Mouse (Mus musculus) cerebellum, adult 9-11 months (tissue): ENCODE data around the gene Gtpbp6.
"Not testable (repeated sequence)": the region's sequence is repeated elsewhere in the genome, so short reads cannot be mapped to it uniquely, and the experiment has no call there.

ENCODE experiments used
- DNase-seq: peaks from one replicate; pipeline ENCODE4 v3.0.0; 2022

The Gtpbp6 gene

DNA sequence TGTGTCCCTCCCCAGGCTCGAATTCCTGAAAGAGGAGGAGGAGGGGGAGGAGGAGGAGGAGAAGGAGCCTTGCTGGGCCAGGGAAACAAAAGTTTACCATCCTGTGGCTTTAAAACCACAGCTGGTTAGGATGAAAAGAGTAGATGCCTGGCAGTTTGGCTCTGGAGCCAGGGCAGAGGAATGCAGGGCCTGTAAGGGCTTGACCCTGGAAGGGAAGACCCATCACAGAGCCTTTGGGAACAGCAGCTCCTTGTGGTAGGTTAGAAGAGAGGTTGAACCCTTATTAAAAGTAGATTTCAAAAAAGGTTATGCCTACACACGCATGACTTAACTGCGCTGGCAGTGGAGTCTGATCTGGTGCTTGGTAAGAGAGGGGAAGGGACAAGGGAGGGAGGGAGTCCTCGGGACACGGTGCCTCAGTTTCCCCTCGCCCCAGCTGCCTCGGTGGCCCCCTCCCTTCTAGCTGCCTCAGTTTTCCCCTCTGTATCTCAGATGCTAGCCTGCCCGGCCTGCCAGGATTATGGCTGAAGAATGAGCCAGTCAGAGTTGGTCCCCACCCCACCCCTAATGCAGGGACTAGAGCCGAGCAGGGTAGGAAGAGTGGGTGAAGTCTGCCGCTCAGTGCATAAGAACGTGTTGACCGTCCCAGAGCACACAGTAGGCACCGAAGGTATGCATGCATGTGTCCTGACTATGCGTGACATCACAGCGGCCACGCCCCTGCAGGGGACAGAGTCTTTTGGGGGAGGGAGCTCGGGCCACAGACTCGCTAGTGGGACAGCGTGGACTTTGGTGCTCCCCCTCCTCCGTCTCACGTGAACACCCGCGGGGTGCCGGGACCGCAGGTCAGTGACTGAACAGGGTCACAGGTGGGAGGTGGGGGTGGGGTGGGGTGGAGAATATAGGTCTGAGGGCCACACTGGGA lies 8.1 kb downstream of the Gtpbp6 start, which contains the start of gene Plcxd1:
TSS of gene Plcxd1 (plus strand) at position 314 of the 925 bp plus-strand sequence.
- DNase-seq: peak; percentile 71

DNA sequence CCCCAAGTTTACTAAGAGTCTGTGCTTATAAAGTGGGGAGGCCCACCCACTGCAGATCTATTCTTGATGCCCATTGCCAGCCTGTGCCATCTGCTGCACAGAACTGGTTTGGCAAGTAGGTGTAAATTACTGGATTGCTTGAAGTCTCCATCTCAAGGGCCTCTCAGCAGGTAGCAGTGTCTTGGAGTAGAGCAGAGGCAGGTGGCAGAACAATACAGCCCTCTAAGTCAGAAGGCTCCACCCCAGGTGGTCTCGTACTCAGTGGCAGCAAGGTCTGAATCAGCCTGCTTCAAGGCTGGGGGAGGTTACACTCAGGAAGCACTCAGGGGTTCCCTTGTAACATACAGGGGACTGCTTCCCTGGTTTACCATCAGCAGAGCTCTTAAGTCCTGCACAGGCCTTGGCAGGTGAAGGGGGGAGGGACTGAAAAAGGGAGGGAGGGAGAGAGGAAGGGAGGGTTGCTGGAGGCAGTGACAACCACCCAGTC lies 9.0 kb downstream of the Gtpbp6 start:
- peak; percentile 52 for DNase-seq

DNA sequence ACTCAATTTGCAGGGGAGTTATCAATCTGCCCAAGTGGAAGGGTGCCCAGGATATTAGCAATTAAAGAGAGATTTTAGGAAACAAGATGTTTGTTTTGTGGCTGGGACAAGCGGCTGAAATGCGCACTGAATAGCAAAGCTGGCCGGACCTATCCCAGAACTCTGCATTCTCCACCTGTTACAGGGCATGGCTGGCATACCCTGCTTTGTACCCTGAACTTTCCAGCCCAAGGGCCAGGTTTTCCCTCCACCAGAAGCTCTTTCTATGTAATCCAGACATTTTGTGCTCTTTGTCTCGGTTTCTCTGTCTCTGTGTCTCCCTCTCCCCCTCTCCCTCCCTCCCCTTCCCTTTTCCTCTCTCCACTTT lies 13.2 kb downstream of the Gtpbp6 start:
- DNase-seq: no peak

DNA sequence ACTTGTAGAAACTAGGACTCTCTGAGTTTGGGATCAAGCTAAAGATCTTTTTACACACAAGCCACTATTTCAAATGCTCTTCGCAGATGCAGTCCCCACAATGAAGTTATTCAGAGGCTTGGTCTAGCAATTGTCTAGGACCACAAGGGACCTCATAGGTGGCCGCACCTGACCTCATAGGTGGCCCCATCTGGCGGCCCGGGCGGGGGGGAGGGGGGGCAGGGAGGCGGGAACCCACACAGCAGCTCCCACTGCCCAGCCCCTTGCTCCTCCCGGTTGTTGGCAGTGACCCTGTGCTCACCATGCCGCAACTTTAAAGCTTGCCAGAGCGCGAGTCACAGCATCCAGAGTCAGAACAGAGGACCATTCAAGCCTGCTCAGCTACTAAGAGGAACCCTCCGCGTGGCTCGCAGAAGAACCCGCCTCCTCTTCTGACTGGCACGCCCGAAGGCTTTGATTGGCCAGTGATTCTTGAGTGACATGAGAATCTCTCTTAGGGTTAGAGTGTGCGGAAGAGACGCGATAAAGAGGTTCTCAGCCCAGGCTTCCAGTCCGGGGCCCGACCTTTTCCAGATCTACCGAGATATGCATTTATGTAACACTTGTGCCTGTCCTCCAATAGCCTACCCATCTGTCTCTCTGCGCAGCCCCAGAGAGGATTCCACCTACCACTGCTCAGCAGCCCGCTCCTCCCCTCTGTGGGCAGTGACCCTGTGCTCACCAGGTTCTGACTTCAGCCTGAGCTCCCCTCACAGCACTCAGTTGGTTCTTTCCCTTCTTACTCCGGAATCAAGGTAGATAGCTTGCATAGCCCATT lies 13.8 kb downstream of the Gtpbp6 start, which contains the start of gene Gm35315:
TSS of gene Gm35315 (minus strand) at position 391 of the 817 bp plus-strand sequence.
- peak; percentile 93 for DNase-seq

DNA sequence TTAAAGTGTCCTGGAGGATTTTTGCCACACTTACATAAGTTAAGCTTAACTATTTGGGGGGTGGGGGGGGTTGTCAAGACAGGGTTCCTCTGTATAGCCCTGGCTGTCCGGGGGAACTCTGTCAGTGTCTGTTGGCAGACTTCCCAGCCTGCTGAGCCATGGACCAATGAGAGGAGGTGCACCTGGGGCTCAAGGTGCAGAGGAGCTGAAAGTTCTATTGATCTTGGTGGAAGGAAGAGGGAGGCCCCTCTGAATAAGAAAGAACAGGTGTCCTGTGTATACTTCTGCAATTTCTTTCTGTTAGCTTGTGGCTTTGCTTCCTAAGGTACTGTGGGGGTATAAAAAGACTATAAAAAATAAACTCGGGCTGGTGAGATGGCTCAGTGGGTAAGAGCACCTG lies 16.5 kb downstream of the Gtpbp6 start:
- DNase-seq: no peak

DNA sequence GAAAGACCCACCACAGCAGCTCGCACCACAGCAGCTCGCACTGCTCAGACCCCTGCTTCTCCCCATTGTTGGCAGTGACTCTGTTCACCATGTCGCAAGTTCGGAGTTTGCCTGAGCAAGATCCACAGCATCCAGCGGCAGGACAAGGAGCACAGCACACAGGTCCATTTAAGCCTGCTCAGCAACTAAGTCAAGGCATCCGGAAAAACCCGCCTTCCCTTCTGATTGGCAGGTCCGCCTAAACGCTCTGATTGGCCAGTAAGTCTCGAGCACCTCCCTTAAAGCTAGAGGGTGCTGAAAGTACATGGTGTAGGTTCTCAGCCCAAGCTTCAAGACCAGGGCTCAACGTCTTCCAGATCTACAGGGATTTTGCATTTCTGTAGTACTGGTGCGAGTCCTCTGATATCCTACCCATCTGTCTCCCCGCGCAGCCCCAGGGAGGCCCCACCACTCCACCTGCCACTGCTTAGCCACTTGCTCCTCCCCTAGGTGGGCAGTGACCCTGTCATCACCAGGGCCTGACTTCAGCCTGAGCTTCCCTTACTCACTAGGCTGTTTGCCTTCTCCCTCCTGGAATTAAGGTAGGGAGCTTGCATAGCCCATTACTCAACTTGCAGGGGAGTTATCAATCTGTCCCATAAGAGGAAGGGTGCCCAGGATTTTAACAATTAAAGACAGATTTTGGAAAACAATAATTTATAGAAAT lies 21.7 kb downstream of the Gtpbp6 start:
- no peak for DNase-seq

DNA sequence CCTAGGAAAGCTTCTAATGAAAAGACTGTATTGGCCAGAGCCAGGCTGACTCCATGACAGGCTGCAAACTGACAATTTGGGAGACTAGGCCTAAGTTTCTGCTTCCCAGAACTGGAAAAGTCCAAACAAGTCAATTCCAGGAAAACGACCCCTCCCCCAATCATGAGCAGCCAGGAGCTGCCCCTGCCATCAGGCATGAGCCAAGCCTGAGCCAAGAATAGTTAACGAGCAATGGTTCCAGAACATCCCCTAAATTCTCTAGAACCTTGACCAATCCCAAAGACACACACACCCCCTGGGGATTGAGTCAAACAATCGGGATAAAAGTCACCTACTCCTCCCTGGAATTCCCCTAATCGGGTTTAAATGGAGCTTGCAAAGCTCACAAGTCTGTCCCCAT lies 25.0 kb downstream of the Gtpbp6 start:
- DNase-seq: no peak

DNA sequence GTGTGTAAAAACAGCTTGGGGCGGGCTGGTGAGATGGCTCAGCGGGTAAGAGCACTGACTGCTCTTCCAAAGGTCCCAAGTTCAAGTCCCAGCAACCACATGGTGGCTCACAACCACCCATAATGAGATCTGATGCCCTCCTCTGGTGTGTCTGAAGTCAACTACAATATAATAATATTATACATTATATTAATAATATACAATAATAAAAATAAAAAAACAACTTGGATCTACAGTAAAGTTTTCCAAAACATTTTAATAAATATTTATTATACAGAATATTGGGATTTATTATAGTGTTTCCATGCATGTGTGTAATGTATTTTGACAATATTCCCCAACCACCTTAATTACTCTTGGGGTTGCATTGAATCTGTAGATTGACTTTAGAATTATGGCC lies 35.6 kb downstream of the Gtpbp6 start, which contains the start of gene Gm17655:
TSS of gene Gm17655 (minus strand) at position 101 of the 400 bp plus-strand sequence.
- not testable (repeated sequence) for DNase-seq

DNA sequence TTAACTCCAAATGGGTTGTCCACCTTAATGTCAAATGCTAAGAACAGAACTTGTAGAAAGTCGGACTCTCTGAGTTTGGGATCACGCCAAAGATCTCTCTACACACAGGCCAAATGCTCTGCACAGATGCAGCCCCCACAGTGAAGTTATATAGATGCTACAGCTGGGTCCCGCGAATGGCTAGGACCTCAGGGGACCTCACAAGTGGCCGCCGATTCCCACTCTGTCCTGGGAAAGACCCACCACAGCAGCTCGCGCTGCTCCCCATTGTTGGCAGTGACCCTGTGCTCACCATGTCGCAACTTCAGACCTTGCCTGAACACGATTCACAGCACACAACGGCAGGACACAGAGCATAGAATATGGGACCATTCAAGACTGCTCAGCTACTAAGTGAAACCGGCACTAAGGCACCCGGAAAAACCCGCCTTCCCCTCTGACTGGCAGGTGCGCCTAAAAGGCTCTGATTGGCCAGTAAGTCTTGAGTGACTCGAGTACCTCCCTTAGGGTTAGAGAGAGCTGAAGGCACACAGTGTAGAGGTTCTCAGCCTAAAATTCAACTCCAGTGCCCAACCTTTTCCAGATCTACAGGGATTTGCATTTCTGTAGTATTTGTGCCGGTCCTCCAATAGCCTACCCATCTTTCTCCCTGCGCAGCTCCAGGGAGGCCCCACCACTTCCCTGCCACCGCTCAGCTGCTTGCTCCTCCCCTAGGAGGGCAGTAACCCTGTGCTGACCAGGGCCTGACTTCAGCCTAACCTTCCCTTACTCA lies 50.2 kb downstream of the Gtpbp6 start:
- peak; percentile 86 for DNase-seq
